Mouse (Mus musculus) lung, postnatal 0 days (tissue): ENCODE results near the gene Mypn. TPM values are rescaled to one million over a fixed set of nuclear protein-coding genes. Genes with fewer than 3 reads are reported as not detected.

Source experiments
- ATAC-seq: fragments of 200-750 bp; cut with Nextera tagmentation; 2 replicates; pipeline ENCODE4 v1.8.0; 2017; ENCODE audit warnings: moderate library complexity
- DNase-seq: peaks from one replicate; pipeline ENCODE4 v3.0.0-alpha.2; 2016; ENCODE audit warnings: low spot score
- H3K27ac ChIP-seq: fragments of 300-500 bp; sonication (generic); 2 replicates; pipeline ENCODE4 v1.5.1; 2014; ENCODE audit warnings: antibody characterized with exemption, mild to moderate bottlenecking, low read length, mixed read lengths
- H3K27me3 ChIP-seq: fragments of 300-500 bp; sonication (generic); replicated peaks from 2 replicates; pipeline ENCODE4 v1.6.1; 2014; ENCODE audit warnings: low read length, mixed read lengths; ENCODE audit not compliant: insufficient read depth
- H3K36me3 ChIP-seq: fragments of 300-500 bp; sonication (generic); 2 replicates; pipeline ENCODE4 v1.6.1; 2014; ENCODE audit warnings: low read length, mixed read lengths; ENCODE audit not compliant: insufficient read depth
- H3K4me1 ChIP-seq: fragments of 300-500 bp; sonication (generic); 2 replicates; pipeline ENCODE4 v1.6.1; 2014; ENCODE audit warnings: antibody characterized with exemption, low read depth, low read length, mixed read lengths; ENCODE audit not compliant: insufficient read depth
- H3K4me2 ChIP-seq: fragments of 300-500 bp; sonication (generic); replicated peaks from 2 replicates; pipeline ENCODE4 v1.6.1; 2014; ENCODE audit warnings: low read depth, mild to moderate bottlenecking, low read length, moderate library complexity, mixed read lengths
- H3K4me3 ChIP-seq: fragments of 300-500 bp; sonication (generic); 2 replicates; pipeline ENCODE4 v1.5.1; 2014; ENCODE audit warnings: low read depth, low read length
- H3K9ac ChIP-seq: fragments of 300-500 bp; sonication (generic); replicated peaks from 2 replicates; pipeline ENCODE4 v1.6.1; 2014; ENCODE audit warnings: low read depth, mild to moderate bottlenecking
- H3K9me3 ChIP-seq: fragments of 300-500 bp; sonication (generic); 2 replicates; pipeline ENCODE4 v1.6.1; 2016; ENCODE audit warnings: low read length, mixed read lengths
- CTCF ChIP-seq: IDR thresholded peaks from 2 replicates; pipeline ENCODE4 v1.5.1; 2016; ENCODE audit warnings: antibody characterized with exemption, mild to moderate bottlenecking
- EP300 ChIP-seq: IDR thresholded peaks from 2 replicates; pipeline ENCODE4 v1.6.1; 2016; ENCODE audit warnings: antibody characterized with exemption, mild to moderate bottlenecking, control low read depth
- WGBS: fragments of 180-500 bp; shearing (Covaris S2); extraction: QIAGEN DNeasy Blood & Tissue Kit; methylation state at CpG from one replicate; pipeline ENCODE4 v1.1.7; 2014; 5-methylcytosine and 5-hydroxymethylcytosine counted together
- polyA plus RNA-seq: library from polyadenylated mRNA; unstranded; fragments of >200 nt; fragmentation: Nextera tagmentation; extraction: Ambion mirVana; gene quantifications from 2 replicates; pipeline ENCODE4 v1.2.1, GENCODE M21; 2015

The Mypn gene
- polyA plus RNA-seq, 1 experiment from 2014 or later, result 0.16 TPM

DNA sequence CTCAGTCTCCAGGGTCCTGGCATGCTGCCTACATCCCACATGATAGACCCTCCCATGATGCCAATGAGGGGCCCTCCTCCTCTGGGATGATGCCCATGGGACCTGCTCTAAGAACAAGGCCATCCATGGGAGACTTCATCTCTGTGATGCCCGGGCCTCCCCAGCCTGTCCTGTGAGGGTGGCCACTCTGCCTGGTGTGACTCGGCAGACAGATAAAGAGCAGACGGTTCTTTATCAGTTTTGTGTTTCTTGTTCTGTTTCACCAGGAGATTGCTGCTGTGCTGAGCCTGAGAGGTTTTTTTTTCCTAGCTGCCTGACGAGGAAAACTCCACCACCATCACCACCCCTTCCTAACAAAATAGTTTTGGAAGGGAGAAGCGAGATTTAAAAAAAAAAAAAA is 42.5 kb downstream of the Mypn start:
- ATAC-seq (no peak), DNase-seq (no peak)
- TF ChIP-seq EP300 (no peak), CTCF (no peak)
- Histone ChIP-seq H3K9ac (no peak overlapping the region), H3K27ac (no peak overlapping the region), H3K27me3 (no peaks in the 10 kb centered on the region), H3K4me3 (no peak overlapping the region), H3K9me3 (no peaks in the 10 kb centered on the region), H3K36me3 (no peaks in the 10 kb centered on the region), H3K4me1 (peaks cover 3% of the 10 kb centered on the region; the same call in 1 of the 2 replicates), H3K4me2 (no peak overlapping the region)
- WGBS, result 40% methylated on average over 5 of the region's 5 CpGs

DNA sequence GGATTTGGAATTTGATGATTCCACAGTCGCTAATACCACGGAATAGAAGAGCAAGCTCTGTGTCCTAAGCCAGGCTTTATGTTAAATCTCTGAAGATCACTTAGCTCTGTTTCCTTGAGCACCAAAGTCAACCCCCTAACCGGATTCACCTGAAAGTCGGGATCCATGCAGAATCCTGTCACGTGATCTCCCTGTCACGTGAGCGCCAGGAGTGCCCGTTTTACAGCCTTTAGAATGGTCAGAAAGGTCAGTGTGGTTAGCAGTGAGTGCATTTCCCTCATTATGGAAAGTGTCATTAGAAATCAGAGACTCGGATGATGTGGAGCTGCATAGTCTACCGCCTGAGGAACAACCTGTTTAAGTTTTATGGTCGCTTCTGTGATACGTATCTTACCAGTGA is 43.1 kb downstream of the Mypn start:
- H3K9ac ChIP-seq, result no peak overlapping the region
- no peaks in the 10 kb centered on the region for H3K9me3 ChIP-seq
- WGBS, result 69% methylated on average over 12 of the region's 12 CpGs
- H3K4me2 ChIP-seq, result no peak overlapping the region
- no peaks in the 10 kb centered on the region for H3K36me3 ChIP-seq
- ATAC-seq (no peak), DNase-seq (no peak)
- H3K27ac ChIP-seq, result no peak overlapping the region
- no peak for TF ChIP-seq CTCF
- TF ChIP-seq EP300, result no peak
- no peaks in the 10 kb centered on the region for H3K27me3 ChIP-seq
- H3K4me3 ChIP-seq, result no peak overlapping the region
- peaks cover 3% of the 10 kb centered on the region; the same call in 1 of the 2 replicates for H3K4me1 ChIP-seq

DNA sequence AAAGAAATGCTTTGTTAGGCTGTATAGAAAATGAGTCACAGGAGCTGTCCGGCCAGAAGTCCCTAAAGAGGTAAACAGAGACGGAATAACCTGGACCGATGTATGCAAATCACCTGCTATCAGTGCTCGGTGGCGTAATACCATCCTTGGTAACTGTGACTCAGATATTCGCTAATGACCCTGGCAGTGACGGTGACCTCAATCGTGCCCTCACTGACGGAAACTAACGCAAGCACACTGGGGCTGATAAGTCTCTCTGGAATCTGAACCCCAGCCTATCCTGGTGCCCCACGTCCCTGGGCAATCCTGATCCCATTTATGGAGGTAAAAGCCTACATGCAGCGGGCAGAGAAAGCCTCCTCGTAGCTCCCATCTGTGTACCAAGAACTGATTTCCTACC is 45.6 kb downstream of the Mypn start:
- Histone ChIP-seq H3K36me3 (no peaks in the 10 kb centered on the region), H3K27ac (no peak overlapping the region), H3K27me3 (no peaks in the 10 kb centered on the region), H3K9ac (no peak overlapping the region), H3K4me2 (no peak overlapping the region), H3K4me3 (no peak overlapping the region), H3K4me1 (peaks cover 3% of the 10 kb centered on the region; the same call in 1 of the 2 replicates), H3K9me3 (no peaks in the 10 kb centered on the region)
- no peak for TF ChIP-seq EP300
- no peak for TF ChIP-seq CTCF
- ATAC-seq (no peak), DNase-seq (no peak)
- WGBS, result 64% methylated on average over 13 of the region's 13 CpGs

DNA sequence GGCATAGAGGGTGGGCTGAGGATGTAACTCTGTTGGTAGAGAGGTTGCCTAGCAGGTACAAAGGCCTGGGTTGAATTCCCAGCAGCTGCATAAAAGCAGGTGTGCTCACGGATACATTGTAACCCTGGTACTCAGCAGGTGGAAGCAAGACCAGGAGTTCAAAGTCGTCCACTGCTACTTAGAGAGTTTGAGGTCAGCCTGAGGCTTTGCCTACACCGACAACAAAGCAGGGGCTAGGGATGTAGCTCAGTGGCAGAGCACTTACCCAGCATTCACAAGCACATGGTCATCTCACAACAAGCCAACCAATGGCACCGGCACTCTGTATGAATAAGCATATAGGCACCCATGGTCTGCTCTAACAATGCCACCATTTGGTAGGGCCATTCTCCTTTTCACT is 46.3 kb downstream of the Mypn start:
- Histone ChIP-seq H3K4me3 (no peak overlapping the region), H3K9ac (no peak overlapping the region), H3K36me3 (no peaks in the 10 kb centered on the region), H3K9me3 (no peaks in the 10 kb centered on the region), H3K27ac (no peak overlapping the region), H3K27me3 (no peaks in the 10 kb centered on the region), H3K4me2 (no peak overlapping the region), H3K4me1 (peaks cover 3% of the 10 kb centered on the region; the same call in 1 of the 2 replicates)
- TF ChIP-seq CTCF (no peak), EP300 (no peak)
- ATAC-seq (no peak), DNase-seq (no peak)
- WGBS, result 77% methylated on average over 4 of the region's 4 CpGs

DNA sequence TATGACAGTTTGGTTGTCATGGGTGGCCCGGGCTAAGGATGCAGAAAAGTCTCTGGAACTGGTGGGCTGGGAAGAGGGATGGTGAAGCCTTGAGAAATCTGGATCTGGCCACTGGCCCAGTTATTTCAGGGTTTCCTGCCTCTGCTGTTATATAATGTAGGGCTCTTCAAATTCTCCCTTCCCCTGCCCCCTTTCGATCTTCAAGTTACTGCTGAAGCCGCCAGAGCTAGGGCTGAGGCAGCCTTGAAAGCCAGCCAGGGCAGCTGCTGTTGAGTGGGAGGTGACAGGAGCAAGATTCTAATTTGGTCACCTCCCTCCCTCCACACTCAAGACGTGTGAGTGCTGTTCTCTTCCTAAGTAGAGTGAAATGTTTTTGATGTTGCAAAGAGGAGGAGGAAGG is 46.8 kb downstream of the Mypn start:
- no peak overlapping the region for H3K4me2 ChIP-seq
- H3K27ac ChIP-seq, result no peak overlapping the region
- no peak overlapping the region for H3K4me3 ChIP-seq
- H3K36me3 ChIP-seq, result no peaks in the 10 kb centered on the region
- no peaks in the 10 kb centered on the region for H3K9me3 ChIP-seq
- 25% methylated on average over 4 of the region's 4 CpGs for WGBS
- peak; percentile 11 for DNase-seq
- no peak for TF ChIP-seq CTCF
- no peak for TF ChIP-seq EP300
- no peaks in the 10 kb centered on the region for H3K27me3 ChIP-seq
- no peak overlapping the region for H3K9ac ChIP-seq
- H3K4me1 ChIP-seq, result peaks cover 3% of the 10 kb centered on the region; the same call in 1 of the 2 replicates
- ATAC-seq, result peak; percentile 38; the same call in 1 of the 2 replicates

DNA sequence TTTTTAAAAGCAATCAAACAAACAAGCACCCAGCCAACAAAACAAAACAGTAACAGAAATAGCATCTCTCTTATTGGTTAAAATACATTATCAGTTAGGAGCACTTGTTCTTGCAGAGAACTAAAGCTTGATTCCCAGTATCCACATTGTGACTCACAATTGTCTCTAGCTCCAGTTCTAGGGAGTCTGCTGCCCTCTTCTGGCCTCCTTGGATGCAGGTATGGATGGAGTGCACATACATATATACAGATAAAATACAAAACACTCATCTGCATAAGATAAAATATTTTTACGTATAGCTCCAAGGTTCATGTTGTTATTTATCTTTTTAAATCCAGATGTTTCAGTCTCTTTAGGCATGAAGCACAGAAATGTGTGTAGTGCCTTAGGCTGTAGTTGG is 47.4 kb downstream of the Mypn start:
- Histone ChIP-seq H3K27me3 (no peaks in the 10 kb centered on the region), H3K4me2 (no peak overlapping the region), H3K27ac (no peak overlapping the region), H3K4me1 (peaks cover 3% of the 10 kb centered on the region; the same call in 1 of the 2 replicates), H3K9ac (no peak overlapping the region), H3K4me3 (no peak overlapping the region), H3K9me3 (no peaks in the 10 kb centered on the region), H3K36me3 (no peaks in the 10 kb centered on the region)
- DNase-seq (no peak), ATAC-seq (no peak)
- WGBS, result 89% methylated on average over 1 of the region's 1 CpGs
- TF ChIP-seq CTCF (no peak), EP300 (no peak)
